Mouse (Mus musculus): ENCODE measurements around the gene Pdap1.

GRCm38 (mm10) chr5:145098340-145098821 lies 41.7 kb downstream of the Pdap1 start:
- TF ChIP-seq CTCF (IDR thresholded peaks at IDR 0.05; ENCODE audit: extremely low read depth, insufficient read length, insufficient replicate concordance, low read depth, low read length) (no peak), POLR2A (IDR thresholded peaks at IDR 0.05; ENCODE audit: low read depth, low read length) (no peak)

All from small intestine, adult 2 months (tissue).